Comparison of ENCODE assay signal across 9 mouse cellular contexts in the genomic region with DNA sequence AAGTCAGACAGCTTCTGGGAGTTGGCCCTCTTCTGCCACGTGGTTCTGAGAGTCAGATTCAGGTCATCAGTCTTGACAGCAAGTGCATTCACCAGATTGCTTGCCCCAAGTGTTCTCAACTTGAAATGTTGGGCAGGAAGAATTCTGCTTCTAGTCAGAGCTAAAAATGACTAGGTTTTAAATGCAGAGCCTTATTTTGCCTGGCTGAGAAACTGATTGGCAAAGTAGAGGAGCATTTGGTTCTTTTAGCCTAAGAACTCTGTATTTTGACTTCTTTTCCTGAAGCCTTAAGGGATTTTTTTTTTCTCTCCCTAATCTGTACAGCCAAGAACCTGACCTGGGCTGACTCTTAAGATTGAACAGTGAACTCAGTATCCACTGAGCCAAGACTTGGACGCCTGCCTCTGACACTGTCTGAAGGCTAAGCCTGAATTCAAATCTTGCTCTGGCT. TPM values are rescaled to one million over a fixed set of nuclear protein-coding genes. Genes with fewer than 3 reads are reported as not detected.
DNase-seq lines count a peak whose midpoint lies in the region; ATAC-seq and TF ChIP-seq lines count a peak whose summit lies in the region.
"Had no signal": no experiment of that assay in that cellular context is flagged by ENCODE, and none has a peak within 500 bp of the region (broad histone marks: within the 10 kb centered on the region; RNA-seq: fewer than 3 reads in every experiment).

No protein-coding gene starts in this region.

- DNase-seq in kidney, adult 2 months = peak; percentile 85
- peak; percentile 76 for DNase-seq in gastrocnemius, postnatal 14 days
- peak; percentile 63 for DNase-seq in kidney, postnatal 10 days
- DNase-seq in yolk sac, embryonic 10.5 days (ENCODE audit: low spot score) = no peak
- no peak for DNase-seq in thymus, postnatal 10 days (ENCODE audit: low spot score in 2 of 2)

- no peak for TF ChIP-seq POLR2A in kidney, adult 2 months (IDR thresholded peaks at IDR 0.05; ENCODE audit: low read depth, low read length)

- TF ChIP-seq CTCF in kidney, adult 2 months (conservative IDR thresholded peaks at IDR 0.05; ENCODE audit: insufficient read depth, insufficient read length, low read depth, low read length) = no peak

- intact Hi-C loops in gastrocnemius, postnatal 14 days (cut with DNase I; ENCODE audit: low total_unique reads) = no loop called here

- H3K27ac ChIP-seq in kidney, adult 2 months (ENCODE audit: insufficient read depth, low read depth, low read length) = no peak overlapping the region
- H3K27ac ChIP-seq in kidney, embryonic 14.5 days (ENCODE audit: low read depth, low read length) = no peak overlapping the region
- H3K27ac ChIP-seq in brown adipose tissue, adult 24 weeks (replicated peaks; ENCODE audit: low read depth, low read length) = peak overlapping the region; percentile 66
- H3K27ac ChIP-seq: embryonic facial prominence, embryonic 15.5 days had no signal

- H3K4me1 ChIP-seq in kidney, adult 2 months (ENCODE audit: control insufficient read depth, insufficient read depth, low read length) = peaks cover 19% of the 10 kb centered on the region
- no peaks in the 10 kb centered on the region for H3K4me1 ChIP-seq in kidney, embryonic 14.5 days (ENCODE audit: control insufficient read depth, insufficient read depth, low read length)
- H3K4me1 ChIP-seq in brown adipose tissue, adult 24 weeks (ENCODE audit: control insufficient read depth, insufficient read depth, insufficient read length, low read length) = peaks cover 3% of the 10 kb centered on the region; the same call in 1 of the 2 replicates
- H3K4me1 ChIP-seq: embryonic facial prominence, embryonic 15.5 days had no signal

- H3K9me3 ChIP-seq in kidney, embryonic 14.5 days (ENCODE audit: control insufficient read depth, low read length) = no peaks in the 10 kb centered on the region
- H3K9me3 ChIP-seq: embryonic facial prominence, embryonic 15.5 days; megakaryocyte, embryonic 14.5 days had no signal

- no peak overlapping the region for H3K4me2 ChIP-seq in kidney, embryonic 14.5 days (replicated peaks; ENCODE audit: low read depth, low read length)
- H3K4me2 ChIP-seq: embryonic facial prominence, embryonic 15.5 days had no signal

- no peak overlapping the region for H3K4me3 ChIP-seq in kidney, adult 2 months (ENCODE audit: insufficient read depth, low read depth, low read length)
- no peak overlapping the region for H3K4me3 ChIP-seq in kidney, embryonic 14.5 days (ENCODE audit: low read length)
- no peak overlapping the region for H3K4me3 ChIP-seq in brown adipose tissue, adult 24 weeks (ENCODE audit: insufficient read depth, low read depth, low read length)
- H3K4me3 ChIP-seq: embryonic facial prominence, embryonic 15.5 days; megakaryocyte, embryonic 14.5 days had no signal

- H3K9ac ChIP-seq in kidney, embryonic 14.5 days (ENCODE audit: low read depth, low read length) = no peak overlapping the region
- H3K9ac ChIP-seq: embryonic facial prominence, embryonic 15.5 days had no signal

- no peaks in the 10 kb centered on the region for H3K27me3 ChIP-seq in kidney, adult 2 months (replicated peaks; ENCODE audit: control insufficient read depth, insufficient read depth, low read length)
- H3K27me3 ChIP-seq in kidney, embryonic 14.5 days (ENCODE audit: control insufficient read depth, insufficient read depth, low read length) = no peaks in the 10 kb centered on the region
- H3K27me3 ChIP-seq: embryonic facial prominence, embryonic 15.5 days; megakaryocyte, embryonic 14.5 days had no signal

- WGBS in kidney, adult 2 months = 21% methylated on average over 2 of the region's 2 CpGs
- WGBS in kidney, embryonic 14.5 days = 57% methylated on average over 2 of the region's 2 CpGs

- H3K36me3 ChIP-seq in kidney, adult 2 months (ENCODE audit: control insufficient read depth, insufficient read depth, low read length) = no peaks in the 10 kb centered on the region; the same call in 1 of the 2 replicates
- no peaks in the 10 kb centered on the region for H3K36me3 ChIP-seq in kidney, embryonic 14.5 days (ENCODE audit: control insufficient read depth, insufficient read depth, low read length)
- H3K36me3 ChIP-seq: embryonic facial prominence, embryonic 15.5 days had no signal

- ATAC-seq in kidney, embryonic 14.5 days (ENCODE audit: low FRiP score, low TSS enrichment) = no peak

RNA-seq across cellular contexts. Expression of a gene that starts 19.9 kb away (rescaled TPM):
- 34.5 and 35.3 TPM in 2 replicates for polyA plus RNA-seq in kidney, adult 2 months (2012; rRNA removed)
- polyA plus RNA-seq in kidney, embryonic 14.5 days (2014; fragmentation: Nextera tagmentation; extraction: Ambion mirVana) = 13.3 and 20.3 TPM in 2 replicates
- polyA plus RNA-seq in brown adipose tissue, adult 24 weeks (2012; ENCODE audit: insufficient read depth, insufficient read length, missing spikeins) = 6.9 and 8.1 TPM in 2 replicates
- total RNA-seq in gastrocnemius, postnatal 14 days (2021) = 10 to 100 TPM; 15.4 to 17.0 TPM

RNA-seq across cellular contexts. Expression of a gene that starts 39.2 kb away (rescaled TPM):
- 4.6 and 6.1 TPM in 2 replicates for polyA plus RNA-seq in kidney, adult 2 months (2012; rRNA removed)
- polyA plus RNA-seq in kidney, embryonic 14.5 days (2014; fragmentation: Nextera tagmentation; extraction: Ambion mirVana) = 13.3 and 21.2 TPM in 2 replicates
- 4.4 and 7.8 TPM in 2 replicates for polyA plus RNA-seq in brown adipose tissue, adult 24 weeks (2012; ENCODE audit: insufficient read depth, insufficient read length, missing spikeins)
- 1 to 10 TPM; 3.9 to 4.9 TPM for total RNA-seq in gastrocnemius, postnatal 14 days (2021)

RNA-seq across cellular contexts. Expression of a gene that starts 39.5 kb away (rescaled TPM):
- 32.5 and 34.2 TPM in 2 replicates for polyA plus RNA-seq in kidney, adult 2 months (2012; rRNA removed)
- 18.4 and 26.6 TPM in 2 replicates for polyA plus RNA-seq in kidney, embryonic 14.5 days (2014; fragmentation: Nextera tagmentation; extraction: Ambion mirVana)
- 19.4 and 19.5 TPM in 2 replicates for polyA plus RNA-seq in brown adipose tissue, adult 24 weeks (2012; ENCODE audit: insufficient read depth, insufficient read length, missing spikeins)
- 10 to 100 TPM; 20.7 to 24.8 TPM for total RNA-seq in gastrocnemius, postnatal 14 days (2021)

Comparison
In these comparisons a context has a peak if more than half of its experiments do, and no peak if none do; other contexts are left out.
1. DNase-seq: peak in kidney, adult 2 months (single experiment), gastrocnemius, postnatal 14 days (single experiment) and kidney, postnatal 10 days (single experiment); none in yolk sac, embryonic 10.5 days (single experiment) and thymus, postnatal 10 days (0 of 2).